Mouse (Mus musculus) G1E (cell line): ENCODE measurements at regions not wholly inside any gene's neighbourhood (a gene's known extent, or its start where the extent isn't known, plus 50 kb on each side); places are given as distances from the start of the nearest gene placed in this dataset.

Source experiments
- CTCF ChIP-seq: IDR thresholded peaks from 2 replicates; pipeline ENCODE4 v1.5.1; 2012; ENCODE audit warnings: low read depth, low read length, inconsistent platforms, mixed read lengths
- GATA1 ChIP-seq: IDR thresholded peaks from 2 replicates; pipeline ENCODE4 v1.6.1; 2012; ENCODE audit warnings: borderline replicate concordance, low read length, inconsistent platforms, mixed read lengths
- POLR2AphosphoS5 ChIP-seq: IDR thresholded peaks from 2 replicates; pipeline ENCODE4 v1.6.1; 2012; ENCODE audit warnings: low read depth, low read length, inconsistent platforms; ENCODE audit not compliant: insufficient replicate concordance
- TAL1 ChIP-seq: conservative IDR thresholded peaks from 2 replicates; pipeline ENCODE4 v1.6.1; 2012; ENCODE audit warnings: low read depth, low read length, inconsistent platforms, mixed read lengths

DNA sequence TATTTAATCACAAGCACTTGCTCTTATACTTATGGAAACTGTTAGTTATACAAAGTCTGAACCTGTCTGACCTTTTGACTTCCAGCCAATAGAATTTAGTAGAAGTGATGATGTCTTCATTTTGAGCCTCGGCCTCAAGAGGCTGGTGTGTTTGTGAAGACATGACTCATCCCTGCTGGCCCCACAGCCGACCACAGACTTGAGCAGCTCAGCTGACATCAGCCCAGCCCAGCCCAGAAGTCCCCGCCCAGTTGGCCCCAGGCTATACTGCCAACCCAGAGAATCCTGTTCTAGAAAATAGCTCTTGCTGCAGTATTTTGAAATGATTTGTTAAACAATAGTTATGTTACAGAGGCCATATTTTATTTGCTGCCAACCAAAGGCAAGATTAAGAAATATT is 177.5 kb downstream of the 1700064H15Rik start:
- TF ChIP-seq CTCF (no peak), POLR2AphosphoS5 (no peak), GATA1 (no peak), TAL1 (no peak)
